Mouse (Mus musculus) testis, adult 2 months (tissue): ENCODE measurements around the gene Gm10521.

Experiments
- CTCF ChIP-seq: fragments of 200-500 bp; IDR thresholded peaks from 2 replicates; pipeline ENCODE4 v1.5.1; 2012; ENCODE audit warnings: low read depth, mild to moderate bottlenecking, inconsistent platforms, low read length, moderate library complexity; ENCODE audit not compliant: control insufficient read depth, insufficient read depth, insufficient replicate concordance
- POLR2A ChIP-seq: fragments of 200-500 bp; IDR thresholded peaks from 2 replicates; pipeline ENCODE4 v1.6.1; 2012; ENCODE audit warnings: low read depth, mild to moderate bottlenecking, inconsistent platforms, low read length, moderate library complexity; ENCODE audit not compliant: control insufficient read depth

- TF ChIP-seq POLR2A (no peak), CTCF (no peak)
Observed at GRCm38 (mm10) chr1:171849454-171849853, 46.0 kb upstream of the Gm10521 start.
